Mouse (Mus musculus): ENCODE measurements around the gene Gm47995. TPM values are rescaled to one million over a fixed set of nuclear protein-coding genes. Genes with fewer than 3 reads are reported as not detected.
"Not testable (repeated sequence)": the region's sequence is repeated elsewhere in the genome, so short reads cannot be mapped to it uniquely, and the experiment has no call there.

Gene Gm47995
- total RNA-seq, 2 experiments from 2014 or later = not detected

- not testable (repeated sequence) for DNase-seq
Measured at GRCm38 (mm10) chr1:151186879-151187424, 11.3 kb upstream of the Gm47995 start.

- DNase-seq = no peak
Measured at GRCm38 (mm10) chr1:151188469-151188868, 9.8 kb upstream of the Gm47995 start.

- DNase-seq = not testable (repeated sequence)
Measured at GRCm38 (mm10) chr1:151192075-151192474, 6.2 kb upstream of the Gm47995 start, which contains the start of gene Gm8947. Gene Gm8947, plus strand, starts transcription at chr1:151192376.

- DNase-seq = not testable (repeated sequence)
Measured at GRCm38 (mm10) chr1:151192739-151193138, 5.5 kb upstream of the Gm47995 start.

GRCm38 (mm10) chr1:151195986-151196385, 2.3 kb upstream of the Gm47995 start:
- not testable (repeated sequence) for DNase-seq

GRCm38 (mm10) chr1:151196690-151197089, 1.6 kb upstream of the Gm47995 start:
- not testable (repeated sequence) for DNase-seq

DNA sequence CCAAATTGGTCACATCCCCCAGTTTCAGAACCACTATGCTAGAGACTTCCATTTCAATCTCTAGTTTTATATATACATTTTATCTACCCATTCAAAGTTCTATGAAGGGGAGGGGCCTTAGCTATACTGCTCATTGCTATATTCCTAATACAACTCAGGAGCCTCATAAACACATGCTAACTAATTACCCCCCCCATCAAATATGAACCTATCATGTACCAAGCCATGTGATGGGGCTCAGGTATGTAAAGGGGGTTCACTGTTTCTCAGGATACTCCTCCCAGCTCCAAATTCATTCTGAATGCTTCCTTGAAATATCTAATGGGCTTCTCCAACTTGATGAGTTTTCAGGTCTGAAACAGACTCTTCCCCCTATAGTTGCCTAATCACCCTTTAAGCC, 2.4 kb downstream of the Gm47995 start:
- not testable (repeated sequence) for DNase-seq

- DNase-seq = not testable (repeated sequence)
Measured at GRCm38 (mm10) chr1:151202771-151203170, 4.5 kb downstream of the Gm47995 start.

- not testable (repeated sequence) for DNase-seq
Measured at GRCm38 (mm10) chr1:151203818-151204217, 5.6 kb downstream of the Gm47995 start, which contains the start of gene 3110040M04Rik. Gene 3110040M04Rik, plus strand, starts transcription at chr1:151204121.

DNA sequence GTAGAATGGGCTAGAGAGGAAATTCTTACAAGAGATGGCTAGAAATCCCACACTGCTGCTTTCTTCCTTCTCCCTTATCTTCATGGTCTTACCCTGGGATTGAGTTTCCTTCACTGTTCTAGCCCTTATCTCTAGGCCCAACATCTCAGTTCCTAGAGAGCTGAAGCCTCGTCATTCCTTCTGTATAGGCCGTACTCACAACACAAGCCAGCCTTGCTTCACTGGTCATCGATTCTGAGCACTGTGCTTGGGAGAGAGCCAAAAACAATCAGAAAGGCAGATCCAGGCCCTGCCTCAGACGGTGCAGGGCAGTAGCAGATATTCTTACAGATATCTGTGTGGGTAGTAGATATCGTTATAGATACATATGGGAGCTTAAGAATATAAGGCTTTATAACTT, 10.2 kb downstream of the Gm47995 start:
- not testable (repeated sequence) for DNase-seq

DNA sequence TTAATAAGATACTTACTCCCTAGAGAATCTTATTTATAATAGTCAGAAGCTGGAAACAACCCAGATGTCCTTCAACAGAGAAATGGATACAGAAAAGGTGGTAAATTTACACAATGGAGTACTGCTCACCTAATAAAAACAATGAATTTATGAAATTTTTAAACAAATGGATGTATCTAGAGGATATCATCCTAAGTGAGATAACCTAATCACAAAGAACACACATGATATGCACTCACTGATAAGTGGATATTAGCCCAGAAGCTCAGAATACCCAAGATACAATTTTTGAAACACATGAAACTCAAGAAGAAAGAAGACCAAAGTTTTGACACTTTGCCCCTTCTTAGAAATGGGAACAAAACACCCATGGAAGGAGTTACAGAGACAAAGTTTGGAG, 10.7 kb downstream of the Gm47995 start:
- not testable (repeated sequence) for DNase-seq

- not testable (repeated sequence) for DNase-seq
Measured at GRCm38 (mm10) chr1:151209824-151210355, 11.6 kb downstream of the Gm47995 start, which contains the start of gene Gm47996. Gene Gm47996, plus strand, starts transcription at chr1:151210131.

- not testable (repeated sequence) for DNase-seq
Measured at GRCm38 (mm10) chr1:151211666-151212065, 13.4 kb downstream of the Gm47995 start.

GRCm38 (mm10) chr1:151214862-151215261, 16.6 kb downstream of the Gm47995 start:
- DNase-seq = no peak

DNA sequence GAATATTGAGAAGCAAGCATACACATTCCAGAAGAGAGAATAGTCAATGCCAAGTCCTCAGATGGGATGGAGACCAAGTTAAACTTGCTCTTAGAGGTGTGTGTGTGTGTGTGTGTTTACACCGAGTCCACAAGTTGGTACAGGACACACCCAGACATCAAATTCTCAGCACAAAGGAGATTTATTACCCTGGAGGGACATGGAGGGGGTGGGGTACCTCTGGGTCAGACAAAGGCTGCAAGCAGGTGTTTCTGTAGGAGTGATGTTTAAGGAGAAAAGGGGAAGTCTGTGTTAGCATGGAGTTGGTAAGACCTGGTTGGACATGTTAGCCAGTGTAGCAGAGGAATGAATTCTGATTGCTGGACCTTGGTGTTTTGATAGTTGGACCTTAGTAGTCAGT, 17.7 kb downstream of the Gm47995 start:
- DNase-seq = no peak

DNA sequence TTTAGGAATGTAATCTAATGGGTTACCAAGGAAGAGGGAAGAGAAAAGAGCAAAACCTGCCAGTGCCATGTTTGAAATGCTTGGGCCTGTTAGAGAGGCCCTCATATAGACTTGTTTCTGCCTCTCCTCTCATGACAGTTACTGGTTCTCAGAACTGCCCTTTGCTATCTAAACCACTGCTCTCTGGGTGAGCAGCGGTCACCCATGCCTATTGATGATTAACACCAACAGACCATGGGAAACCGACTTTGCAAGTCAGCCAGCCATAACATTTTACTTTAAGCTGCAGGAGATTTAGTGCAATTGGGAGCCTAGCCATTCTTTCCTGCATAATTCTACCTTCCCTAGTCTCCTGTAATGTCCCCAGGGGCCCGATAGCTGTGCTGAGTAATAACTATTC, 18.2 kb downstream of the Gm47995 start:
- no peak for DNase-seq

DNA sequence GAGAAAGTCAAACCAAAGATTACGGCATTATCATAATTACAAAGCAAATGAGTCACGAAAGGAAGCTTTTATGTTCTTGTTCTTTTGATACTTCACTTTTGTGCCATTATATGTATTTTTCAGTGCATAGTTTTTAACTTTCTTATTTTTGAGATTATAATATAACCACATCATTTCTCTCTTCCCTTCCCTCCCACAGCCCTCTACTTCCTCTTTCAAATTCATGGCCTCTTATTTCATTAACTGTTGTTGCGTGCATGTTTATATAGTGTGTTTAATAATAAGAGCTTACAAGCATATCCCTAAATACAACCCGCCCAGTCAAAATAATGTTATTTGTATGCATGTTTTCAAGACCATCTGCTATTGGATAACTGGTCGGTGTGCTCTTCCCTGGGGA, 20.8 kb downstream of the Gm47995 start:
- DNase-seq = no peak

GRCm38 (mm10) chr1:151220098-151220497, 21.9 kb downstream of the Gm47995 start:
- DNase-seq = no peak

DNA sequence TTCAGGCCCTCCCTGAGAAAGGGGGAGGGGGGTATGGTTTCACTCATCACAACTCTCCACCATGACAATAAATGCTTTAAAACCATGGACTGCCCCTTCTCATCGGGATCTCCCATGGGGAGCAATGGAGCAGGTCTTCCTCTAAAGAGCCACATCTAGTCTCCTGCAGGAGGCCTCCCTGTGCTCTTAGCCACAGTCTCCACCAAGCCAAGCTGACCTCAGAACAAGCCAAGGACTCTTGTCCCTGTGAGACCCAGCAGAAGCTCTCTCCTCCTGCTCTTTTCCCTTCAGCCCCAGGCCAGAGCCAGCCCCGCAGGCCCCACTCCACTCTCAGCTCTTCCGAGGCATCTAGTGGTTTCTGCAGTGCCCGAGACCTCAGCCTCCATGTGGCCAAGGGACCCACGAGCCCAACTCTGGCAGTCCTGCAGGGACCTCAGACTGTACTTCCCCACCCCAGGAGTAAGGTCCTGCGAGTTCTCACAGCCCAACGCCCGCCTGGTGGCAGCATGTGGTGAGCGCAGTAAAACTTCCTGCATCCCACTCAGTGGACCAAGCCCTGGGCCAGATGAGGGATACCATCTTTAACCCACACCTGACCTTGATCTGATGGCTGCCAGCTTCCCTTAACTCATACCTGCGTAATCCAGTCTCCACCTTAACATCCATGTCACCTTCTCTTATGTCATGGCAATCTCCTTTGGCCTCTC, 24.5 kb downstream of the Gm47995 start:
- DNase-seq = no peak

- no peak for DNase-seq
Measured at GRCm38 (mm10) chr1:151223377-151223776, 25.1 kb downstream of the Gm47995 start.

- DNase-seq = no peak
Measured at GRCm38 (mm10) chr1:151224536-151224935, 26.3 kb downstream of the Gm47995 start.

- DNase-seq = no peak
Measured at GRCm38 (mm10) chr1:151227506-151227905, 29.3 kb downstream of the Gm47995 start.

GRCm38 (mm10) chr1:151228320-151228989, 30.2 kb downstream of the Gm47995 start:
- DNase-seq = no peak
